Mouse (Mus musculus): ENCODE results near the gene Rabep1.

DNA sequence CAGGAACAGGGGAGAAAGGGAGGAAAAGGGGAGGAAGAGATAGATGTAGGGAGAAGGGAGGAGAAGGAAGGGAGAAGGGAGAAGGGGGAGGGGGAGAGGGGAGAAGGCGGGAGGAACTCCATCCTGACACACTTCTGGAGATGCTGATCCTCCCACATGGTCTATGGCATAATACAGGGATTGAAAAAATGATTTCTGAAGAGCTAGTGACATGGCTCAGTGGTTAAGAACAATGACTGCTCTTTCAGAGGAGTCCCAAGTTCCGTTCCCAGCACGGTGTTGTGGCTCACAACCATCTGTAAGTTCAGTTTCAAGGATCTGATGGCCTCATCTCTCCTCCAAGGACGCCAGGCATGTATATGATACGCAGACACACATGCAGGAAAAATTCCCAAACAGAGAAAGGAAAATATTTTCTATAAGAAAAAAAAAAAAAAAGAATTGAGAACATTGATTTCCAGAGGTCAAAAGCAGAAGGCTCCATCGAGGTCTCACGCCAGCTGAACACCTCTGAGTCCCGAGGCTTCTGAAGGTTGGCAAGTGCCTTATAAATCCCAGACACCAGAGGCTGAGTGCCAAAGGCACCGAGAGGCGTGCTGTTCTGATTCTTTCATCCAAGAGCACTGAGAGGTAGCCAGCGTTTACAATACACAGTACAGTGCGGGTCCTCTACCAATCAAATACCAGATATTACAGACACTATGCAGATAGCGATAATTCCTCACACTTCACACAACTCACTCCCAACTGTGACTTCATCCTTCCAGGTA is 32.9 kb upstream of the Rabep1 start:
- no peak for TF ChIP-seq USF1 (IDR thresholded peaks at IDR 0.05; ENCODE audit: low read depth)
- TF ChIP-seq CTCF (IDR thresholded peaks at IDR 0.05; ENCODE audit: control insufficient read depth, insufficient read depth, insufficient read length) = no peak
- no peak for TF ChIP-seq CEBPB (IDR thresholded peaks at IDR 0.05; ENCODE audit: low read depth)
- TF ChIP-seq MYOG (IDR thresholded peaks at IDR 0.05; ENCODE audit: control insufficient read depth, extremely low read depth, insufficient read length) = no peak
- TF ChIP-seq MAX (IDR thresholded peaks at IDR 0.05) = no peak
- TF ChIP-seq MYOD1 (IDR thresholded peaks at IDR 0.05; ENCODE audit: control insufficient read depth, insufficient read length, low read depth) = no peak
- TF ChIP-seq FOSL1 (IDR thresholded peaks at IDR 0.05; ENCODE audit: insufficient read depth, low read length, poor library complexity, severe bottlenecking) = no peak
